Mouse (Mus musculus) intestine, embryonic 16.5 days (tissue): ENCODE data around the gene Dnpep. TPM values are rescaled to one million over a fixed set of nuclear protein-coding genes. Genes with fewer than 3 reads are reported as not detected.

Source experiments
- ATAC-seq: fragments of 200-750 bp; cut with Nextera tagmentation; 2 replicates; pipeline ENCODE4 v1.8.0; 2017; ENCODE audit warnings: moderate TSS enrichment, moderate library complexity
- H3K27ac ChIP-seq: fragments of 300-500 bp; sonication (generic); 2 replicates; pipeline ENCODE4 v1.5.1; 2014; ENCODE audit warnings: mild to moderate bottlenecking, low read length
- H3K27me3 ChIP-seq: fragments of 300-500 bp; sonication (generic); replicated peaks from 2 replicates; pipeline ENCODE4 v1.6.1; 2014; ENCODE audit warnings: low read length, control low read depth, mixed read lengths; ENCODE audit not compliant: control insufficient read depth, insufficient read depth
- H3K36me3 ChIP-seq: fragments of 300-500 bp; sonication (generic); 2 replicates; pipeline ENCODE4 v1.6.1; 2014; ENCODE audit warnings: low read length, control low read depth; ENCODE audit not compliant: control insufficient read depth, insufficient read depth
- H3K4me1 ChIP-seq: fragments of 300-500 bp; sonication (generic); 2 replicates; pipeline ENCODE4 v1.6.1; 2014; ENCODE audit warnings: low read length, control low read depth, mixed read lengths; ENCODE audit not compliant: control insufficient read depth, insufficient read depth
- H3K4me2 ChIP-seq: fragments of 300-500 bp; sonication (generic); 2 replicates; pipeline ENCODE4 v1.6.1; 2014; ENCODE audit warnings: low read depth, low read length, control low read depth
- H3K4me3 ChIP-seq: fragments of 300-500 bp; sonication (generic); 2 replicates; pipeline ENCODE4 v1.5.1; 2014; ENCODE audit warnings: mild to moderate bottlenecking, low read length
- H3K9ac ChIP-seq: fragments of 300-500 bp; sonication (generic); 2 replicates; pipeline ENCODE4 v1.6.1; 2014; ENCODE audit warnings: low read depth, low read length
- H3K9me3 ChIP-seq: fragments of 300-500 bp; sonication (generic); 2 replicates; pipeline ENCODE4 v1.6.1; 2016; ENCODE audit warnings: low read length, control low read depth; ENCODE audit not compliant: control insufficient read depth
- WGBS: fragments of 180-500 bp; shearing (Covaris S2); extraction: QIAGEN DNeasy Blood & Tissue Kit; methylation state at CpG from one replicate; pipeline ENCODE4 v1.1.7; 2014; 5-methylcytosine and 5-hydroxymethylcytosine counted together
- polyA plus RNA-seq: library from polyadenylated mRNA; unstranded; fragments of >200 nt; fragmentation: Nextera tagmentation; extraction: Ambion mirVana; gene quantifications from 2 replicates; pipeline ENCODE4 v1.2.1, GENCODE M21; 2015

Gene Dnpep
- polyA plus RNA-seq, 1 experiment from 2014 or later: 160 TPM

DNA sequence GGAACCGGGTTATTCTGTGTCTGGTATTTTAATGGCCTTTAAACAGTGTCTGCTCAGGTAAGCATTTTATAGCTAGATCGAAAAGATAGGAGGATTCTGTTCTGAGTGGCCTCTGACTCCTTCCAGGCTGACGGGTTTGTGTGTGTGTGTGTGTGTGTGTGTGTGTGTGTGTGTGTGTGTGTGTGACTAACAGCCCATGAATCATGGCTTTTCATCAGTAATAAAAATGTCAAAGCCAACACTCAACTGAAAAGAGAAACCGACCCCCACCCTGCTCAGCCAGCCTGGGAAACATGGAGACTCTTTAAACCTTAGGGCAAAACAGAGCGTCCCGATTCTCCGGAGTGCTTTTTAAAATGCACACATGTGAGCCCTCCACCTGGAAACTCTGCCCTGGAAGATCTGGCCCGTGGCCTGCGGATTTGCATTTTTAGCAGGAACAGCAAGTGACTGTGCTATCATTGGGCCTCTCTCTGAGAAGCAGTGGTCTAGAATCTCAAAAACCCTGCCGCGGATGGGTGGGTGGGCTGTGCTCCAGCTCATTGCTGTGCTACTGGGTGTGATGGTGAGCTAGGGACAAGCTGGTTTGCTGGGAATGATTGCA, 20.4 kb upstream of the Dnpep start:
- Histone ChIP-seq H3K4me3 (no peak overlapping the region), H3K36me3 (no peaks in the 10 kb centered on the region), H3K9ac (no peak overlapping the region), H3K27ac (peak overlapping the region; percentile 17; the same call in 1 of the 2 replicates), H3K9me3 (no peaks in the 10 kb centered on the region), H3K27me3 (no peaks in the 10 kb centered on the region), H3K4me2 (peak overlapping the region; percentile 11), H3K4me1 (peaks cover 26% of the 10 kb centered on the region)
- peak; percentile 76 for ATAC-seq
- 7% methylated on average over 11 of the region's 11 CpGs for WGBS

GRCm38 (mm10) chr1:75337097-75337496, 19.3 kb upstream of the Dnpep start:
- no peak overlapping the region for H3K9ac ChIP-seq
- WGBS: 49% methylated on average over 9 of the region's 9 CpGs
- peaks cover 26% of the 10 kb centered on the region for H3K4me1 ChIP-seq
- no peak overlapping the region for H3K4me2 ChIP-seq
- no peaks in the 10 kb centered on the region for H3K27me3 ChIP-seq
- ATAC-seq: 0 out of 2 replicates have a peak, but pooled peaks have one; percentile 21
- H3K4me3 ChIP-seq: no peak overlapping the region
- no peaks in the 10 kb centered on the region for H3K9me3 ChIP-seq
- H3K36me3 ChIP-seq: no peaks in the 10 kb centered on the region
- H3K27ac ChIP-seq: peak overlapping the region; percentile 6; the same call in 1 of the 2 replicates

DNA sequence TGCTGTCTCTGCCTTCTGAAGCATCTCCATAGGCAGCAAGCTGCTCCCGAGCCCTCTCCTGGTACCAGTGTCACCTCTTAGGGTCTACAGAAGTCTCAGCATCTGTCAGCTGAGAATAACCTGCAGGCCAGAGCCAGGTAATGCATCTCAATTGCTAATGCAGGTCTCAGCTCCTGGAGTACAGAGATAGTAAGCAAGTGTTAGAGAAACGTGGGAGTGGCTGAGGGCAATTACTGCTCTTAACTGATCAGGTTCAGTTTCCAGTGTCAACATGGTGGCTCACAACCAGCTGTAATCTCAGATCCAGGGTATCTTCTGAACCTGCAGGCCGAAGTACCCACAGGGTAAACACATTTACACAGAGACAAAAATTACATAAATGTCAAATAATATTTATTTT, 18.7 kb upstream of the Dnpep start:
- WGBS: 33% methylated on average over 3 of the region's 3 CpGs
- H3K36me3 ChIP-seq: no peaks in the 10 kb centered on the region
- peak; percentile 41 for ATAC-seq
- no peak overlapping the region for H3K9ac ChIP-seq
- H3K4me3 ChIP-seq: no peak overlapping the region
- no peak overlapping the region for H3K4me2 ChIP-seq
- no peaks in the 10 kb centered on the region for H3K9me3 ChIP-seq
- H3K4me1 ChIP-seq: peaks cover 26% of the 10 kb centered on the region
- no peaks in the 10 kb centered on the region for H3K27me3 ChIP-seq
- H3K27ac ChIP-seq: peak overlapping the region; percentile 54

GRCm38 (mm10) chr1:75331271-75331670, 13.5 kb upstream of the Dnpep start:
- H3K9ac ChIP-seq: no peak overlapping the region
- no peak for ATAC-seq
- H3K4me1 ChIP-seq: peaks cover 6% of the 10 kb centered on the region
- no peak overlapping the region for H3K4me3 ChIP-seq
- 78% methylated on average over 1 of the region's 1 CpGs for WGBS
- no peak overlapping the region for H3K27ac ChIP-seq
- H3K4me2 ChIP-seq: no peak overlapping the region
- H3K36me3 ChIP-seq: no peaks in the 10 kb centered on the region
- 0 out of 2 replicates have a peak, but pooled peaks cover 3% of the 10 kb centered on the region for H3K9me3 ChIP-seq
- no peaks in the 10 kb centered on the region for H3K27me3 ChIP-seq

- Histone ChIP-seq H3K9ac (no peak overlapping the region), H3K27ac (no peak overlapping the region), H3K4me2 (no peak overlapping the region), H3K9me3 (0 out of 2 replicates have a peak, but pooled peaks cover 3% of the 10 kb centered on the region), H3K4me3 (no peak overlapping the region), H3K36me3 (no peaks in the 10 kb centered on the region), H3K27me3 (no peaks in the 10 kb centered on the region), H3K4me1 (no peaks in the 10 kb centered on the region)
- ATAC-seq: no peak
Measured at GRCm38 (mm10) chr1:75327461-75327860, 9.7 kb upstream of the Dnpep start.

GRCm38 (mm10) chr1:75319166-75319565, 1.4 kb upstream of the Dnpep start:
- H3K27ac ChIP-seq: no peak overlapping the region
- 80% methylated on average over 10 of the region's 10 CpGs for WGBS
- H3K9me3 ChIP-seq: no peaks in the 10 kb centered on the region
- H3K4me2 ChIP-seq: no peak overlapping the region
- H3K9ac ChIP-seq: no peak overlapping the region
- H3K36me3 ChIP-seq: no peaks in the 10 kb centered on the region
- H3K27me3 ChIP-seq: no peaks in the 10 kb centered on the region
- no peak for ATAC-seq
- peaks cover 11% of the 10 kb centered on the region for H3K4me1 ChIP-seq
- no peak overlapping the region for H3K4me3 ChIP-seq

- H3K9me3 ChIP-seq: no peaks in the 10 kb centered on the region
- H3K36me3 ChIP-seq: no peaks in the 10 kb centered on the region
- no peak for ATAC-seq
- 87% methylated on average over 4 of the region's 4 CpGs for WGBS
- no peak overlapping the region for H3K27ac ChIP-seq
- H3K4me3 ChIP-seq: no peak overlapping the region
- peaks cover 11% of the 10 kb centered on the region for H3K4me1 ChIP-seq
- H3K9ac ChIP-seq: no peak overlapping the region
- H3K4me2 ChIP-seq: no peak overlapping the region
- H3K27me3 ChIP-seq: no peaks in the 10 kb centered on the region
Measured at GRCm38 (mm10) chr1:75318736-75319135, 946 bp upstream of the Dnpep start.

- Histone ChIP-seq H3K9ac (peak overlapping the region; percentile 43; the same call in 1 of the 2 replicates), H3K36me3 (no peaks in the 10 kb centered on the region), H3K4me1 (peaks cover 11% of the 10 kb centered on the region), H3K4me2 (peak overlapping the region; percentile 39), H3K4me3 (peak overlapping the region; percentile 27), H3K27ac (peak overlapping the region; percentile 27; the same call in 1 of the 2 replicates), H3K27me3 (no peaks in the 10 kb centered on the region), H3K9me3 (no peaks in the 10 kb centered on the region)
- ATAC-seq: no peak
- WGBS: 74% methylated on average over 3 of the region's 3 CpGs
Measured at GRCm38 (mm10) chr1:75318301-75318700, 511 bp upstream of the Dnpep start.

- Histone ChIP-seq H3K27ac (peak overlapping the region; percentile 97), H3K4me2 (peak overlapping the region; percentile 85), H3K9ac (peak overlapping the region; percentile 87), H3K27me3 (no peaks in the 10 kb centered on the region), H3K4me1 (peaks cover 11% of the 10 kb centered on the region), H3K4me3 (peak overlapping the region; percentile 79), H3K9me3 (no peaks in the 10 kb centered on the region), H3K36me3 (no peaks in the 10 kb centered on the region)
- peak; percentile 62 for ATAC-seq
- under 1% methylated on average over 20 of the region's 20 CpGs for WGBS
Measured at GRCm38 (mm10) chr1:75316861-75317240, 939 bp downstream of the Dnpep start.
